Mouse (Mus musculus) thymus, adult 2 months (tissue): Measurements from ENCODE around the gene Uqcc2.

Experiments
- CTCF ChIP-seq: fragments of 200-500 bp; IDR thresholded peaks from 2 replicates; pipeline ENCODE4 v1.5.1; 2012; ENCODE audit warnings: mild to moderate bottlenecking, control low read depth, low read length, moderate library complexity, borderline replicate concordance; ENCODE audit not compliant: control insufficient read depth, poor library complexity, insufficient read depth; ENCODE audit errors: extremely low read depth
- POLR2A ChIP-seq: fragments of 200-500 bp; IDR thresholded peaks from 2 replicates; pipeline ENCODE4 v1.6.1; 2012; ENCODE audit warnings: mild to moderate bottlenecking, low read length, control low read depth, moderate library complexity; ENCODE audit not compliant: control insufficient read depth, poor library complexity, insufficient read depth; ENCODE audit errors: extremely low read depth

DNA sequence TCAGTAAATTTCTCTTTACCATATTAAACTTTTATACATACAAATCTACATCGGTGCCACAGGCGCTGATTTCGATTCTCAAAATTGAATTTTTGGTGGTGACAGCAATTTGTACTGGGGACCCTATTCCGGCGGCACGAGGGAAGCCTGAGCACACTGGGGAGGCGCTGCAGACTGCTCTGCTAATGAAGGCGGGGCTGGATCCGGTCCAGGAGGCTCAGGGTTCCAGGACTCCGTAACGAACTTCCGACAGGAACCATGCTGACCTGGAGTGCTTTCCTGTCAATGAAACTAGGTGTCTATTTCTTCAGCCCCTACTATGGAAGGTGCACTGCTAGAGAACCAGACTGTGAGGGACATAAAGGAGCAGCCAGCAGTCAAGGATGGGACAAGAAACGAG is 4.4 kb downstream of the Uqcc2 start:
- no peak for TF ChIP-seq CTCF
- no peak for TF ChIP-seq POLR2A
